Mouse (Mus musculus) small intestine, adult 10 weeks (tissue): ENCODE results near the gene Cox6b2. TPM values are rescaled to one million over a fixed set of nuclear protein-coding genes. Genes with fewer than 3 reads are reported as not detected.

ENCODE experiments used
- polyA plus RNA-seq: library from polyadenylated mRNA; stranded (reverse); fragments of 350-450 nt; fragmentation: Illumina TruSeq; extraction: RNeasy Lipid Tissue Mini Kit (QIAGEN cat#74804); gene quantifications from one replicate; pipeline ENCODE4 v1.2.3, GENCODE M21; 2014; ENCODE audit warnings: low replicate concordance

Cox6b2 gene
- polyA plus RNA-seq, result not detected

DNA sequence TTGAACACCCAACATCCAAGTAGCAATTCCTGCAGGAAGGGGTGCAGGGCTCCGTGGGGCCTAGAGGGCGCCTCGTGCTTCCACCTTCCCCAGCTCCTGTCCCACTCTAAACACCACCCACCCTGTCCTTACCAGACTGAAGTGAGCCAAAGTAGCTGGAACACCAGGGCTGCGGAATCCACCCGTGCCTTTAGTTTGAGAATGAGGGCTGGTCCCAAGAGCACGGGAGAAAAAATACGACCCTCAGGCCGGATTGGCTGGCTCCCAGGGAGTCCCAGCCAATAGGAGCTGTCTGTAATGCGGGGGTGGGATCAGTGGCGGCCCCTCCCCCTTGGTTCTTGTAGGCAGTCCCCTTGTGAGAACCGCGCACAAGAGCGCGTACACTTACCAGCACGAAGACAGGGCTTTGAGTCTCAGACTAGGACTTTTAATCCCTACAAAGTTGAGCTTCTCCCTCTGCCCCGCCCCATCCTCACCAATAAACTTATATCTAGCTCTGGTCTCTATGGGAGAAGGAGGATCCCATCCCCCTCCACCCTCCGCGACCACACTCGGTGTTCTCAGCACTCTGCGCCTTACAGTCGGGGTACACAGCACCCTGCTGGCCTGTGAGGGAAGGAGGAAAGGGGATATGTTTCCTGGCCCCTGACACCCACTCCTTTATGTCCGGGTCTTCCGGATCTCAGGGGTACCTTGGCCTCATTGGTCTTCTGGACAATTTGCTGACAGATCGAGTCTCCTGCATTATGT lies at the start of gene Cox6b2:
Gene Cox6b2, minus strand, starts transcription at position 274 of the 750 bp plus-strand sequence.

GRCm38 (mm10) chr7:4792278-4793212 lies 39.7 kb upstream of the Cox6b2 start, which contains the start of gene Rpl28:
TSS of gene Rpl28 (plus strand) at chr7:4792874.

GRCm38 (mm10) chr7:4789436-4789935 lies 36.6 kb upstream of the Cox6b2 start, which contains the start of gene Tmem238:
TSS of gene Tmem238 (minus strand) at chr7:4789656.

DNA sequence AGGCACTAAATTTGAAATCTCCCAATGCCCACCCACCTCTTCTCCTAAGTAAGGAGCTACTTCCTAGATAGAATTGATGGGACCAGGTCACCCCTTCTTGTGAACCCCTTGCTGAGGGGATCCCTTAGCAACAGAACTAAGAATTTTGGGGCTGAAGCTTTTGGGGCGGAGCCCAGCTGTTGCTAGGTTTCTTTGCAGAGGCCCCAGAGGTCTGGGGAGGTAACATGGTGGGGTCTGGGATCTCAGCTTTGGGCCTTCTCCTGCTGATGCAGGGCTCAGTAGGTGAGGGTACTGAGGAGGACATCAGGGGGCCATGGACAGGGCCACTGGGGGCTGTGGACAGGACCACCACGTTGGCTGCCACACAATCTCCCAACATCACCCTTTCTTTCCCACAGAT lies 29.9 kb upstream of the Cox6b2 start, which contains the start of the genes Il11 and Tmem190:
Gene Il11, minus strand, starts transcription at position 101 of the 400 bp plus-strand sequence.
Gene Tmem190, plus strand, starts transcription at position 179 of the 400 bp plus-strand sequence.

GRCm38 (mm10) chr7:4771202-4771601 lies 18.3 kb upstream of the Cox6b2 start, which contains the start of gene Fam71e2:
TSS of gene Fam71e2 (minus strand) at chr7:4771302.

DNA sequence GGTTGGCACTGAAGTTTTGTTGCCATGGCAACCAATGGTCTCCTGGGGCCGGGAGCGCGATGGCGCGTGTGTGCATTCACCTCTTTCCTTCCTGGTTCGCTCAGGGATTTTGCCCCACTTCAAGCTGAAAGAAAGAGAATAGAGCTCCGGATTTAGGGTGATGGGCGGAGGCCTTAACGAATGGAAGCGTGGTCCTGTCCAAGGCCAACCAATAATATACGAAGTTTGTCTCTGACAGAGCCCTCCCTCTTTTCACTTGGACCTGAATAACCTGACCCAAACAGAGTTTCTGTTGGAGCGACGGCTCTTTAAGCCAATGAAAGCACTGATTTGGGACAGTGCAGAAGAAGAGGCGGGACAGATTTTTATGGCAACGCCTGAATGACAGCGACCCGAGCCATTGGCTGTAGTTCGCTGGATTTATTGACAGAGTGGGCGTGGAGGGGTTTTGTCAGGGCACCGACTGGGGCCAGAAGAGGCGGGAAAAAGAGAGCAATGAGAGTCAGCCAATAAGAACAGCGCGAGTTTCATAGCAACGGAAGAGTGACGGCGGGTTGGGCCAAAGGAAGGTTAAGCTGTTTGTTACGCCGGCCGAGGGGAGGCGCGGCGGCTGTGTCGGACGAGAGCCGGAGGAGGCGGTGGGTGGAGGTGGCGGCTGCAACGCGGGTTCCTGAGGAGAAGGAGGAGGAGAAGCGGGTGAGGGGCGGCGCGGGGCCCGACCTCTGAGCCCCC lies 13.2 kb downstream of the Cox6b2 start, which contains the start of gene Kmt5c:
Gene Kmt5c, plus strand, starts transcription at position 572 of the 732 bp plus-strand sequence.

GRCm38 (mm10) chr7:4725169-4725568 lies 27.7 kb downstream of the Cox6b2 start, which contains the start of gene Tmem150b:
TSS of gene Tmem150b (minus strand) at chr7:4725249.

Other genes starting within 250 kb of the Cox6b2 start
- gene Tnnt1, start 236.7 kb downstream of the Cox6b2 start, polyA plus RNA-seq, result 0.85 TPM
- not detected for gene Tnni3, start 228.9 kb downstream of the Cox6b2 start, polyA plus RNA-seq
- not detected for gene Dnaaf3, start 220.6 kb downstream of the Cox6b2 start, polyA plus RNA-seq
- gene Syt5, start 205.6 kb downstream of the Cox6b2 start, polyA plus RNA-seq, result 1.1 TPM
- 19.6 TPM for gene Ptprh, start 149.1 kb downstream of the Cox6b2 start, polyA plus RNA-seq
- 28.1 TPM for gene Tmem86b, start 121.7 kb downstream of the Cox6b2 start, polyA plus RNA-seq
- 11.5 TPM for gene Ppp6r1, start 94.1 kb downstream of the Cox6b2 start, polyA plus RNA-seq
- gene Hspbp1, start 68.0 kb downstream of the Cox6b2 start, polyA plus RNA-seq, result not detected
- not detected for gene Brsk1, start 62.5 kb downstream of the Cox6b2 start, polyA plus RNA-seq
- 4.2 TPM for gene Tmem150b, start 27.8 kb downstream of the Cox6b2 start, polyA plus RNA-seq
- 2.5 TPM for gene Kmt5c, start 13.0 kb downstream of the Cox6b2 start, polyA plus RNA-seq
- gene Fam71e2, start 18.2 kb upstream of the Cox6b2 start, polyA plus RNA-seq, result not detected
- not detected for gene Il11, start 29.8 kb upstream of the Cox6b2 start, polyA plus RNA-seq
- not detected for gene Tmem190, start 29.8 kb upstream of the Cox6b2 start, polyA plus RNA-seq
- 1.0 TPM for gene Tmem238, start 36.6 kb upstream of the Cox6b2 start, polyA plus RNA-seq
- gene Rpl28, start 39.8 kb upstream of the Cox6b2 start, polyA plus RNA-seq, result 4.2 TPM
- 2.9 TPM for gene Ube2s, start 59.5 kb upstream of the Cox6b2 start, polyA plus RNA-seq
- 0.19 TPM for gene Shisa7, start 91.6 kb upstream of the Cox6b2 start, polyA plus RNA-seq
- 0.97 TPM for gene Isoc2b, start 117.2 kb upstream of the Cox6b2 start, polyA plus RNA-seq
- 0.85 TPM for gene Isoc2a, start 124.1 kb upstream of the Cox6b2 start, polyA plus RNA-seq
- not detected for gene Gm36210, start 153.4 kb upstream of the Cox6b2 start, polyA plus RNA-seq
- gene Zfp628, start 162.1 kb upstream of the Cox6b2 start, polyA plus RNA-seq, result not detected
- gene Nat14, start 168.9 kb upstream of the Cox6b2 start, polyA plus RNA-seq, result 0.59 TPM
- not detected for gene Ssc5d, start 172.7 kb upstream of the Cox6b2 start, polyA plus RNA-seq
- not detected for gene Sbk2, start 211.3 kb upstream of the Cox6b2 start, polyA plus RNA-seq
- gene Sbk3, start 218.1 kb upstream of the Cox6b2 start, polyA plus RNA-seq, result not detected
- 8.2 TPM for gene Zfp579, start 243.1 kb upstream of the Cox6b2 start, polyA plus RNA-seq